Mouse (Mus musculus) bone marrow macrophage, adult 2 months (primary cell): ENCODE measurements around the gene Tnfrsf19.

Experiments
- CTCF ChIP-seq: IDR thresholded peaks from 2 replicates; pipeline ENCODE4 v1.5.1; 2012; ENCODE audit warnings: low read depth, mild to moderate bottlenecking, low read length, moderate library complexity
- POLR2A ChIP-seq: IDR thresholded peaks from 2 replicates; pipeline ENCODE4 v1.6.1; 2012; ENCODE audit warnings: mild to moderate bottlenecking, low read depth, low read length, borderline replicate concordance

- TF ChIP-seq POLR2A (no peak), CTCF (no peak)
Observed at GRCm38 (mm10) chr14:61014544-61014943, 31.7 kb downstream of the Tnfrsf19 start.
